Mouse (Mus musculus): ENCODE measurements around the gene Gm33543. TPM values are rescaled to one million over a fixed set of nuclear protein-coding genes. Genes with fewer than 3 reads are reported as not detected.

The Gm33543 gene
- polyA plus RNA-seq, 1 experiment from 2014 or later: not detected

GRCm38 (mm10) chr10:95870782-95871181, 28.1 kb upstream of the Gm33543 start:
- H3K4me1 ChIP-seq (ENCODE audit: control insufficient read depth in 2 of 2, insufficient read depth in 2 of 2, low read length in 2 of 2): no peaks in the 10 kb centered on the region
- H3K27me3 ChIP-seq (ENCODE audit: control insufficient read depth, insufficient read depth, low read length): no peaks in the 10 kb centered on the region
- no peaks in the 10 kb centered on the region for H3K9me3 ChIP-seq (ENCODE audit: control insufficient read depth, low read length)
- no peak overlapping the region for H3K27ac ChIP-seq (replicated peaks in 1 of 2; ENCODE audit: control insufficient read depth in 1 of 2, insufficient read depth in 1 of 2, low read depth in 2 of 2, low read length in 2 of 2)
- WGBS: 80% methylated on average over 2 of the region's 2 CpGs
- H3K9ac ChIP-seq (ENCODE audit: low read length): no peak overlapping the region
- no peaks in the 10 kb centered on the region for H3K36me3 ChIP-seq (ENCODE audit: control insufficient read depth, insufficient read depth, low read length)
- ATAC-seq (ENCODE audit: insufficient number of reproducible peaks, insufficient read depth, low FRiP score, low read depth): no peak
- no peak overlapping the region for H3K4me3 ChIP-seq (ENCODE audit: control insufficient read depth in 1 of 2, insufficient read depth in 1 of 2, low read depth in 1 of 2, low read length in 2 of 2)
- H3K4me2 ChIP-seq (ENCODE audit: low read length): no peak overlapping the region

- H3K36me3 ChIP-seq (ENCODE audit: control insufficient read depth, insufficient read depth, low read length): no peaks in the 10 kb centered on the region
- H3K4me3 ChIP-seq (ENCODE audit: control insufficient read depth in 1 of 2, insufficient read depth in 1 of 2, low read depth in 1 of 2, low read length in 2 of 2): no peak overlapping the region
- H3K4me1 ChIP-seq (ENCODE audit: control insufficient read depth in 2 of 2, insufficient read depth in 2 of 2, low read length in 2 of 2): peaks cover 2 to 14% of the 10 kb centered on the region in 2 experiments; a peak in 3 of 4 replicates
- no peak overlapping the region for H3K9ac ChIP-seq (ENCODE audit: low read length)
- H3K4me2 ChIP-seq (ENCODE audit: low read length): no peak overlapping the region
- no peak for ATAC-seq (ENCODE audit: insufficient number of reproducible peaks, insufficient read depth, low FRiP score, low read depth)
- WGBS: 64% methylated on average over 6 of the region's 6 CpGs
- H3K27me3 ChIP-seq (ENCODE audit: control insufficient read depth, insufficient read depth, low read length): no peaks in the 10 kb centered on the region
- no peak overlapping the region for H3K27ac ChIP-seq (replicated peaks in 1 of 2; ENCODE audit: control insufficient read depth in 1 of 2, insufficient read depth in 1 of 2, low read depth in 2 of 2, low read length in 2 of 2)
- no peaks in the 10 kb centered on the region for H3K9me3 ChIP-seq (ENCODE audit: control insufficient read depth, low read length)
Observed at GRCm38 (mm10) chr10:95868348-95868747, 25.6 kb upstream of the Gm33543 start.

- 86% methylated on average over 2 of the region's 2 CpGs for whole genome bisulfite sequencing
- no peaks in the 10 kb centered on the region for H3K27me3 ChIP-seq (ENCODE audit: control insufficient read depth, insufficient read depth, low read length)
- no peak overlapping the region for H3K4me3 ChIP-seq (ENCODE audit: control insufficient read depth in 1 of 2, insufficient read depth in 1 of 2, low read depth in 1 of 2, low read length in 2 of 2)
- H3K27ac ChIP-seq (replicated peaks in 1 of 2; ENCODE audit: control insufficient read depth in 1 of 2, insufficient read depth in 1 of 2, low read depth in 2 of 2, low read length in 2 of 2): no peak overlapping the region
- H3K4me2 ChIP-seq (ENCODE audit: low read length): no peak overlapping the region
- no peaks in the 10 kb centered on the region for H3K36me3 ChIP-seq (ENCODE audit: control insufficient read depth, insufficient read depth, low read length)
- ATAC-seq (ENCODE audit: insufficient number of reproducible peaks, insufficient read depth, low FRiP score, low read depth): no peak
- H3K9me3 ChIP-seq (ENCODE audit: control insufficient read depth, low read length): no peaks in the 10 kb centered on the region
- peaks cover 2 to 14% of the 10 kb centered on the region in 2 experiments; a peak in 3 of 4 replicates for H3K4me1 ChIP-seq (ENCODE audit: control insufficient read depth in 2 of 2, insufficient read depth in 2 of 2, low read length in 2 of 2)
- H3K9ac ChIP-seq (ENCODE audit: low read length): no peak overlapping the region
Observed at GRCm38 (mm10) chr10:95867596-95867995, 24.9 kb upstream of the Gm33543 start.

- 34% methylated on average over 11 of the region's 11 CpGs for WGBS
- peaks cover 2 to 14% of the 10 kb centered on the region in 2 experiments; a peak in 3 of 4 replicates for H3K4me1 ChIP-seq (ENCODE audit: control insufficient read depth in 2 of 2, insufficient read depth in 2 of 2, low read length in 2 of 2)
- no peak overlapping the region for H3K9ac ChIP-seq (ENCODE audit: low read length)
- no peak overlapping the region for H3K4me2 ChIP-seq (ENCODE audit: low read length)
- H3K27ac ChIP-seq (replicated peaks in 1 of 2; ENCODE audit: control insufficient read depth in 1 of 2, insufficient read depth in 1 of 2, low read depth in 2 of 2, low read length in 2 of 2): peak overlapping the region; percentile 1 to 67
- no peaks in the 10 kb centered on the region for H3K9me3 ChIP-seq (ENCODE audit: control insufficient read depth, low read length)
- no peaks in the 10 kb centered on the region for H3K27me3 ChIP-seq (ENCODE audit: control insufficient read depth, insufficient read depth, low read length)
- no peaks in the 10 kb centered on the region for H3K36me3 ChIP-seq (ENCODE audit: control insufficient read depth, insufficient read depth, low read length)
- ATAC-seq (ENCODE audit: insufficient number of reproducible peaks, insufficient read depth, low FRiP score, low read depth): peak; percentile 87
- H3K4me3 ChIP-seq (ENCODE audit: control insufficient read depth in 1 of 2, insufficient read depth in 1 of 2, low read depth in 1 of 2, low read length in 2 of 2): no peak overlapping the region
Observed at GRCm38 (mm10) chr10:95864349-95865124, 21.8 kb upstream of the Gm33543 start.

GRCm38 (mm10) chr10:95862664-95863063, 19.9 kb upstream of the Gm33543 start:
- Histone ChIP-seq H3K27ac (replicated peaks in 1 of 2; ENCODE audit: control insufficient read depth in 1 of 2, insufficient read depth in 1 of 2, low read depth in 2 of 2, low read length in 2 of 2) (no peak overlapping the region), H3K9me3 (ENCODE audit: control insufficient read depth, low read length) (no peaks in the 10 kb centered on the region), H3K4me2 (ENCODE audit: low read length) (no peak overlapping the region), H3K9ac (ENCODE audit: low read length) (no peak overlapping the region), H3K36me3 (ENCODE audit: control insufficient read depth, insufficient read depth, low read length) (no peaks in the 10 kb centered on the region), H3K4me3 (ENCODE audit: control insufficient read depth in 1 of 2, insufficient read depth in 1 of 2, low read depth in 1 of 2, low read length in 2 of 2) (no peak overlapping the region), H3K27me3 (ENCODE audit: control insufficient read depth, insufficient read depth, low read length) (no peaks in the 10 kb centered on the region), H3K4me1 (ENCODE audit: control insufficient read depth in 2 of 2, insufficient read depth in 2 of 2, low read length in 2 of 2) (peaks cover 2 to 14% of the 10 kb centered on the region in 2 experiments; a peak in 3 of 4 replicates)
- WGBS: 65% methylated on average over 3 of the region's 3 CpGs
- ATAC-seq (ENCODE audit: insufficient number of reproducible peaks, insufficient read depth, low FRiP score, low read depth): no peak

- no peaks in the 10 kb centered on the region for H3K9me3 ChIP-seq (ENCODE audit: control insufficient read depth, low read length)
- no peak overlapping the region for H3K9ac ChIP-seq (ENCODE audit: low read length)
- H3K27me3 ChIP-seq (ENCODE audit: control insufficient read depth, insufficient read depth, low read length): no peaks in the 10 kb centered on the region
- H3K27ac ChIP-seq (replicated peaks in 1 of 2; ENCODE audit: control insufficient read depth in 1 of 2, insufficient read depth in 1 of 2, low read depth in 2 of 2, low read length in 2 of 2): peak overlapping the region in 1 of 2 experiments; percentile 23; a peak in 1 of 4 replicates
- ATAC-seq (ENCODE audit: insufficient number of reproducible peaks, insufficient read depth, low FRiP score, low read depth): no peak
- WGBS: 28% methylated on average over 2 of the region's 2 CpGs
- no peaks in the 10 kb centered on the region; a peak in 1 of 4 replicates for H3K4me1 ChIP-seq (ENCODE audit: control insufficient read depth in 2 of 2, insufficient read depth in 2 of 2, low read length in 2 of 2)
- H3K4me2 ChIP-seq (ENCODE audit: low read length): no peak overlapping the region
- H3K4me3 ChIP-seq (ENCODE audit: control insufficient read depth in 1 of 2, insufficient read depth in 1 of 2, low read depth in 1 of 2, low read length in 2 of 2): no peak overlapping the region
- no peaks in the 10 kb centered on the region for H3K36me3 ChIP-seq (ENCODE audit: control insufficient read depth, insufficient read depth, low read length)
Observed at GRCm38 (mm10) chr10:95858164-95858563, 15.4 kb upstream of the Gm33543 start.

GRCm38 (mm10) chr10:95855411-95855810, 12.7 kb upstream of the Gm33543 start:
- Histone ChIP-seq H3K9me3 (ENCODE audit: control insufficient read depth, low read length) (no peaks in the 10 kb centered on the region), H3K4me2 (ENCODE audit: low read length) (no peak overlapping the region), H3K27me3 (ENCODE audit: control insufficient read depth, insufficient read depth, low read length) (no peaks in the 10 kb centered on the region), H3K9ac (ENCODE audit: low read length) (no peak overlapping the region), H3K36me3 (ENCODE audit: control insufficient read depth, insufficient read depth, low read length) (no peaks in the 10 kb centered on the region), H3K27ac (replicated peaks in 1 of 2; ENCODE audit: control insufficient read depth in 1 of 2, insufficient read depth in 1 of 2, low read depth in 2 of 2, low read length in 2 of 2) (no peak overlapping the region), H3K4me3 (ENCODE audit: control insufficient read depth in 1 of 2, insufficient read depth in 1 of 2, low read depth in 1 of 2, low read length in 2 of 2) (no peak overlapping the region), H3K4me1 (ENCODE audit: control insufficient read depth in 2 of 2, insufficient read depth in 2 of 2, low read length in 2 of 2) (no peaks in the 10 kb centered on the region; a peak in 1 of 4 replicates)
- no peak for ATAC-seq (ENCODE audit: insufficient number of reproducible peaks, insufficient read depth, low FRiP score, low read depth)
- WGBS: 89% methylated on average over 6 of the region's 6 CpGs
